Mouse (Mus musculus): Measurements from ENCODE around the gene Rgp1.
A peak's percentile ranks its signal among the peaks of the same experiment; 100 is the strongest.

The Rgp1 gene

GRCm38 (mm10) chr4:43598200-43598599, 19.7 kb downstream of the Rgp1 start:
- DNase-seq (ENCODE audit: low spot score) = no peak

GRCm38 (mm10) chr4:43598650-43599380, 20.3 kb downstream of the Rgp1 start:
- no peak for DNase-seq (ENCODE audit: low spot score)

GRCm38 (mm10) chr4:43600195-43600934, 21.9 kb downstream of the Rgp1 start:
- DNase-seq (ENCODE audit: low spot score) = no peak

GRCm38 (mm10) chr4:43604099-43604498, 25.6 kb downstream of the Rgp1 start:
- DNase-seq (ENCODE audit: low spot score) = no peak

GRCm38 (mm10) chr4:43604751-43605685, 26.5 kb downstream of the Rgp1 start:
- no peak for DNase-seq (ENCODE audit: low spot score)

GRCm38 (mm10) chr4:43612534-43612933, 34.0 kb downstream of the Rgp1 start:
- no peak for DNase-seq (ENCODE audit: low spot score)

GRCm38 (mm10) chr4:43613060-43613730, 34.7 kb downstream of the Rgp1 start:
- no peak for DNase-seq (ENCODE audit: low spot score)

GRCm38 (mm10) chr4:43620146-43620778, 41.7 kb downstream of the Rgp1 start:
- no peak for DNase-seq (ENCODE audit: low spot score)

- peak; percentile 49 for DNase-seq (ENCODE audit: low spot score)
Measured at GRCm38 (mm10) chr4:43629106-43629817, 50.7 kb downstream of the Rgp1 start.

GRCm38 (mm10) chr4:43630030-43630581, 51.6 kb downstream of the Rgp1 start:
- DNase-seq (ENCODE audit: low spot score) = peak; percentile 73

GRCm38 (mm10) chr4:43630671-43631045, 52.1 kb downstream of the Rgp1 start:
- no peak for DNase-seq (ENCODE audit: low spot score)

GRCm38 (mm10) chr4:43631046-43631955, 52.8 kb downstream of the Rgp1 start, which contains the start of gene Npr2:
Gene Npr2, plus strand, starts transcription at chr4:43631935.
- DNase-seq (ENCODE audit: low spot score) = no peak

- DNase-seq (ENCODE audit: low spot score) = no peak
Measured at GRCm38 (mm10) chr4:43631956-43632920, 53.7 kb downstream of the Rgp1 start.

GRCm38 (mm10) chr4:43633296-43633695, 54.8 kb downstream of the Rgp1 start:
- DNase-seq (ENCODE audit: low spot score) = no peak

GRCm38 (mm10) chr4:43633736-43634135, 55.2 kb downstream of the Rgp1 start:
- no peak for DNase-seq (ENCODE audit: low spot score)

- DNase-seq (ENCODE audit: low spot score) = no peak
Measured at GRCm38 (mm10) chr4:43634621-43635374, 56.3 kb downstream of the Rgp1 start.

GRCm38 (mm10) chr4:43636751-43637150, 58.2 kb downstream of the Rgp1 start:
- DNase-seq (ENCODE audit: low spot score) = no peak

Measured in MN1 (cell line).